Mouse (Mus musculus): ENCODE data around the gene Adam19. TPM values are rescaled to one million over a fixed set of nuclear protein-coding genes. Genes with fewer than 3 reads are reported as not detected.

Adam19 gene
- polyA plus RNA-seq, 1 experiment from 2014 or later, result 4.0 TPM

DNA sequence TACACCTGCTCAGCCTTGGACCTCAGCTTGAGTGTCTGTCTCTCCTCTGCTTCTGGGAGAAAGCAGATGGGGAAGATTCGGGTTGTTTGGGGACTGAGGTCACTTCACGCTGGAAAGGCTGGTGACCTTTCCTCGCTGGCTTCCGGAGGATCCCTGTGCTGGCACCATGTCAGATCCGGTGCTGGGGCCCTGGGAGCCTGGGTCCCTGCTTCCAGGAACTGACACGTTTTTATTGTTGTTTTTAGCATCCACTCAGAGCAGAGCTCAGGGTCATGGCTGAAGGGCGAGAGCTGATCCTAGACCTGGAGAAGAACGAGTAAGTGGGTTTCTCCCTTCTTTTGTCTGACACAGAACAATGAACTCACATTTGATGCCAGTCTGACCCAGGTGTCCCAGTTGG, 9.0 kb downstream of the Adam19 start:
- no peaks in the 10 kb centered on the region for H3K27me3 ChIP-seq (replicated peaks; ENCODE audit: control insufficient read depth, insufficient read depth, low read length)
- no peak for ATAC-seq
- H3K9ac ChIP-seq (ENCODE audit: low read depth, low read length), result no peak overlapping the region
- H3K4me2 ChIP-seq (replicated peaks; ENCODE audit: low read depth), result no peak overlapping the region
- H3K9me3 ChIP-seq (ENCODE audit: control insufficient read depth), result no peaks in the 10 kb centered on the region
- H3K4me1 ChIP-seq (replicated peaks; ENCODE audit: control insufficient read depth, insufficient read depth, low read length), result no peaks in the 10 kb centered on the region
- WGBS, result 58% methylated on average over 8 of the region's 8 CpGs
- no peak for TF ChIP-seq CTCF (IDR thresholded peaks at IDR 0.05; ENCODE audit: low read depth)
- no peak overlapping the region for H3K4me3 ChIP-seq (ENCODE audit: low read depth, low read length)
- peaks cover 5% of the 10 kb centered on the region; the same call in 1 of the 2 replicates for H3K36me3 ChIP-seq (ENCODE audit: control insufficient read depth, insufficient read depth)
- peak overlapping the region; percentile 60; the same call in 1 of the 2 replicates for H3K27ac ChIP-seq (ENCODE audit: low read depth, low read length)

GRCm38 (mm10) chr11:46065201-46066011, 9.6 kb downstream of the Adam19 start:
- Histone ChIP-seq H3K27me3 (replicated peaks; ENCODE audit: control insufficient read depth, insufficient read depth, low read length) (no peaks in the 10 kb centered on the region), H3K27ac (ENCODE audit: low read depth, low read length) (peak overlapping the region; percentile 60; the same call in 1 of the 2 replicates), H3K36me3 (ENCODE audit: control insufficient read depth, insufficient read depth) (peaks cover 5% of the 10 kb centered on the region; the same call in 1 of the 2 replicates), H3K9me3 (ENCODE audit: control insufficient read depth) (no peaks in the 10 kb centered on the region), H3K9ac (ENCODE audit: low read depth, low read length) (no peak overlapping the region), H3K4me3 (ENCODE audit: low read depth, low read length) (no peak overlapping the region), H3K4me1 (replicated peaks; ENCODE audit: control insufficient read depth, insufficient read depth, low read length) (no peaks in the 10 kb centered on the region), H3K4me2 (replicated peaks; ENCODE audit: low read depth) (no peak overlapping the region)
- TF ChIP-seq CTCF (IDR thresholded peaks at IDR 0.05; ENCODE audit: low read depth), result no peak
- ATAC-seq, result 0 out of 2 replicates have a peak, but pooled peaks have one; percentile 28
- 41% methylated on average over 21 of the region's 21 CpGs for WGBS

- no peak overlapping the region for H3K9ac ChIP-seq (ENCODE audit: low read depth, low read length)
- 89% methylated on average over 10 of the region's 10 CpGs for WGBS
- H3K4me2 ChIP-seq (replicated peaks; ENCODE audit: low read depth), result no peak overlapping the region
- no peaks in the 10 kb centered on the region for H3K36me3 ChIP-seq (ENCODE audit: control insufficient read depth, insufficient read depth)
- no peak for ATAC-seq
- H3K9me3 ChIP-seq (ENCODE audit: control insufficient read depth), result no peaks in the 10 kb centered on the region
- TF ChIP-seq CTCF (IDR thresholded peaks at IDR 0.05; ENCODE audit: low read depth), result no peak
- no peak overlapping the region for H3K4me3 ChIP-seq (ENCODE audit: low read depth, low read length)
- H3K4me1 ChIP-seq (replicated peaks; ENCODE audit: control insufficient read depth, insufficient read depth, low read length), result no peaks in the 10 kb centered on the region
- no peaks in the 10 kb centered on the region for H3K27me3 ChIP-seq (replicated peaks; ENCODE audit: control insufficient read depth, insufficient read depth, low read length)
- no peak overlapping the region for H3K27ac ChIP-seq (ENCODE audit: low read depth, low read length)
Observed at GRCm38 (mm10) chr11:46067371-46068060, 11.7 kb downstream of the Adam19 start.

DNA sequence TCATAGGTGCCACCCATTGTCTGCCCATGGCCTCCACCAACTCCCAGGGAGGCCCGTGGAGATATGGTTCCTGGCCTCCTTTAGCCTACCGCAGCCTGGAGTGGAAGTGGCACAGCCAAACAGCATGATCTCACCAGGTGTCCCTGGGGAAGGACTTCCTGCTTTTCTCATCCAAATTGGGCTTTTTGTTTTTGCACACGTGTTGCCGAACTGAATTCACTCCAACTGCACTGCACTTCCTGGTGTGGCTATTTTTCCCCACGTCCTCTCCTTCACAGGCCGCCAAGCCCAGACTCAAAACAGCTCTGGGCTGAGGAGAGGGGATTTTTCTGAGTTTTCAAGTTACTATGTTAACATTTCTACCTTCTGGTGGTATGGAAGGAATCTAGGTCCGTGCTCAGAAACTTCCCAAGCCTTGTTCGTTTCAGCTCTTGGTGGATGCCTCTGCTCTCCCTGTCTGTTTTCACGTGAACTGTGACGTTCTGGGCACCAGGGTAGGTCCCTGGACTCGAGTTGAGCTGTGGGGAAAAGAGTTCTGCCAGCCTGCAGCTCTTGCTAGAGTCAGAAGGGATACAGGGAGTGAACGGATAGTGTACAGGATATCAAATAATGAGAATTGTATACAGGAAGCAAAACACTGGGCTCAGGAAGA, 13.1 kb downstream of the Adam19 start:
- H3K4me2 ChIP-seq (replicated peaks; ENCODE audit: low read depth), result no peak overlapping the region

DNA sequence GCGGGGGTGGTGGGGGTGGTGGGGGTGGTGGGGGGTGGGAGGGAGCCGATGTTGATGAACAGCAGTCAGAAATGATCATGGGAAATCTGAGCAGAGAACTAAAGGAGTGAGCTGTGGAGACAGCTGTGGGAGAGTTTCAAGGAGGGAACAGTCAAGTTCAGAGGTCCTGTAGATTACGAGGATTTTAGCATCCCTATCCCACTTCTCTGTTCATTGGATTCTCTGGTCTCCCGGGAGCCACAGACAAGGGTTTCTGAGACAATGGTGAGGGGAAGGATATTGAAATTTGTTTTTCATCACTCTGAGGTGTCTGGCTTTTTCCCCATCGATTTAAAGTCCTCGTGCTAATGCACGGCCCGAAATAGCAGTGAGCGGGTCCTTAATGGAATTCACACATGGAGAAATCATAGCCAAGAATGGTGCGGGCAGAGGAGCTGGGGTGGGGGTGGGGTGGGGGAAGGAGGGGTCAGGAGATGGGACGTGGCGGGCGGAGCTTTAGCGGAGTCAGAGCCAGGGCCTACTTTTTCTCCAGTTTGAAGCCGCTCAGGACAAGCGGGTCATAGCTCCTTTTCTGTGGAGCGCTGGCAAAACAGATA, 13.7 kb downstream of the Adam19 start:
- Histone ChIP-seq H3K4me2 (replicated peaks; ENCODE audit: low read depth) (no peak overlapping the region), H3K9ac (ENCODE audit: low read depth, low read length) (no peak overlapping the region), H3K9me3 (ENCODE audit: control insufficient read depth) (no peaks in the 10 kb centered on the region), H3K27me3 (replicated peaks; ENCODE audit: control insufficient read depth, insufficient read depth, low read length) (no peaks in the 10 kb centered on the region), H3K4me3 (ENCODE audit: low read depth, low read length) (no peak overlapping the region), H3K4me1 (replicated peaks; ENCODE audit: control insufficient read depth, insufficient read depth, low read length) (0 out of 2 replicates have a peak, but pooled peaks cover 5% of the 10 kb centered on the region), H3K27ac (ENCODE audit: low read depth, low read length) (peak overlapping the region; percentile 64), H3K36me3 (ENCODE audit: control insufficient read depth, insufficient read depth) (no peaks in the 10 kb centered on the region)
- 44% methylated on average over 17 of the region's 17 CpGs for WGBS
- ATAC-seq, result no peak
- TF ChIP-seq CTCF (IDR thresholded peaks at IDR 0.05; ENCODE audit: low read depth), result no peak

More for the DNA sequence above, 13.1 kb downstream of the Adam19 start:
- Histone ChIP-seq H3K9ac (ENCODE audit: low read depth, low read length) (0 out of 2 replicates have a peak overlapping the region, but pooled peaks have one; percentile 27), H3K4me1 (replicated peaks; ENCODE audit: control insufficient read depth, insufficient read depth, low read length) (0 out of 2 replicates have a peak, but pooled peaks cover 5% of the 10 kb centered on the region), H3K4me3 (ENCODE audit: low read depth, low read length) (no peak overlapping the region), H3K36me3 (ENCODE audit: control insufficient read depth, insufficient read depth) (no peaks in the 10 kb centered on the region), H3K9me3 (ENCODE audit: control insufficient read depth) (no peaks in the 10 kb centered on the region), H3K27me3 (replicated peaks; ENCODE audit: control insufficient read depth, insufficient read depth, low read length) (no peaks in the 10 kb centered on the region), H3K27ac (ENCODE audit: low read depth, low read length) (peak overlapping the region; percentile 64)
- 58% methylated on average over 12 of the region's 12 CpGs for WGBS
- TF ChIP-seq CTCF (IDR thresholded peaks at IDR 0.05; ENCODE audit: low read depth), result no peak
- no peak for ATAC-seq
